Mouse (Mus musculus) limb, embryonic 12.5 days (tissue): ENCODE measurements around the gene Ccr10. TPM values are rescaled to one million over a fixed set of nuclear protein-coding genes. Genes with fewer than 3 reads are reported as not detected.

Experiments used
- ATAC-seq: fragments of 200-750 bp; cut with Nextera tagmentation; 2 replicates; pipeline ENCODE4 v1.8.0; 2017; ENCODE audit warnings: low read depth, moderate TSS enrichment; ENCODE audit not compliant: insufficient number of reproducible peaks, insufficient read depth, low FRiP score, low TSS enrichment
- H3K27ac ChIP-seq: fragments of 300-500 bp; sonication (generic); 2 replicates; pipeline ENCODE4 v1.5.1; 2016; ENCODE audit warnings: mild to moderate bottlenecking, moderate library complexity
- H3K27me3 ChIP-seq: fragments of 300-500 bp; sonication (generic); 2 replicates; pipeline ENCODE4 v1.6.1; 2016; ENCODE audit warnings: mild to moderate bottlenecking, moderate library complexity
- H3K36me3 ChIP-seq: fragments of 300-500 bp; sonication (generic); 2 replicates; pipeline ENCODE4 v1.6.1; 2016; ENCODE audit warnings: mild to moderate bottlenecking, moderate library complexity
- H3K4me1 ChIP-seq: fragments of 300-500 bp; sonication (generic); replicated peaks from 2 replicates; pipeline ENCODE4 v1.6.1; 2016
- H3K4me2 ChIP-seq: fragments of 300-500 bp; sonication (generic); 2 replicates; pipeline ENCODE4 v1.6.1; 2016; ENCODE audit warnings: mild to moderate bottlenecking, moderate library complexity
- H3K4me3 ChIP-seq: fragments of 300-500 bp; sonication (generic); replicated peaks from 2 replicates; pipeline ENCODE4 v1.5.1; 2016; ENCODE audit warnings: mild to moderate bottlenecking
- H3K9ac ChIP-seq: fragments of 300-500 bp; sonication (generic); replicated peaks from 2 replicates; pipeline ENCODE4 v1.6.1; 2016; ENCODE audit warnings: mild to moderate bottlenecking, moderate library complexity
- H3K9me3 ChIP-seq: fragments of 300-500 bp; sonication (generic); 2 replicates; pipeline ENCODE4 v1.6.1; 2016; ENCODE audit warnings: mild to moderate bottlenecking, moderate library complexity
- WGBS: fragments of 180-500 bp; shearing (Covaris S2); methylation state at CpG from one replicate; pipeline ENCODE4 v1.1.7; 2016; 5-methylcytosine and 5-hydroxymethylcytosine counted together
- polyA plus RNA-seq: library from polyadenylated mRNA; unstranded; fragments of >200 nt; fragmentation: Nextera tagmentation; extraction: Ambion mirVana; gene quantifications from 2 replicates; pipeline ENCODE4 v1.2.1, GENCODE M21; 2016

Ccr10 gene
- polyA plus RNA-seq, 1 experiment from 2014 or later, result not detected

DNA sequence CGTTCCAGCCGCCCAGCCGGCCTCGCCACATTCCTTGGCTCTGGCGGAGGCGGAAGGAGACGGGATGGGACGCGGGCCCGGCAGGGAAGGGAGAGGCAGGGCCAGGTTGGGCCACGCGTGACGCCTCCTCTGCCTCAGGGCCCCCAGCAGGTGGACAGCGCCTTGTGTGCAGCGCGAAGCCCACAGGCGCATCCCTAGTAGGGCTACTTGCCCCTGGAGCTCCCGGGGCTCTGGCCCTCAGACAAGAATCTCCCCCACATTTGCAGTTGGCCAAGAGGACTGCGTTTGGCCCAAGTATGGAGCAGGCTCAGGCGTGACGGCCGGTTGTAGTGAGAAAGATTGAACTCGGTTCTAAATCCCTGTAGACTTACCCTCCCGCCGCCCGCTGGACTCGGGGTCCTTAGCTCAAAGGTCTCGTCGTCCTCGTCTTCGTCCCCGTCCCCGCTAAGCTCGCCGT is 4.9 kb downstream of the Ccr10 start, which contains the start of gene Cntnap1:
Gene Cntnap1 (plus strand): TSS at position 170 of the 457 bp plus-strand sequence.
- no peak for ATAC-seq
- peaks cover 52% of the 10 kb centered on the region for H3K4me1 ChIP-seq
- under 1% methylated on average over 35 of the region's 35 CpGs for WGBS
- H3K4me2 ChIP-seq, result peak within 1 kb of the TSS; percentile 84
- H3K4me3 ChIP-seq, result peak within 1 kb of the TSS; percentile 66
- H3K36me3 ChIP-seq, result peaks cover 6% of the 10 kb centered on the region; the same call in 1 of the 2 replicates
- H3K9me3 ChIP-seq, result no peaks in the 10 kb centered on the region
- peak within 1 kb of the TSS; percentile 67 for H3K9ac ChIP-seq
- H3K27ac ChIP-seq, result no peak within 1 kb of the TSS
- peaks cover 87% of the 10 kb centered on the region for H3K27me3 ChIP-seq

DNA sequence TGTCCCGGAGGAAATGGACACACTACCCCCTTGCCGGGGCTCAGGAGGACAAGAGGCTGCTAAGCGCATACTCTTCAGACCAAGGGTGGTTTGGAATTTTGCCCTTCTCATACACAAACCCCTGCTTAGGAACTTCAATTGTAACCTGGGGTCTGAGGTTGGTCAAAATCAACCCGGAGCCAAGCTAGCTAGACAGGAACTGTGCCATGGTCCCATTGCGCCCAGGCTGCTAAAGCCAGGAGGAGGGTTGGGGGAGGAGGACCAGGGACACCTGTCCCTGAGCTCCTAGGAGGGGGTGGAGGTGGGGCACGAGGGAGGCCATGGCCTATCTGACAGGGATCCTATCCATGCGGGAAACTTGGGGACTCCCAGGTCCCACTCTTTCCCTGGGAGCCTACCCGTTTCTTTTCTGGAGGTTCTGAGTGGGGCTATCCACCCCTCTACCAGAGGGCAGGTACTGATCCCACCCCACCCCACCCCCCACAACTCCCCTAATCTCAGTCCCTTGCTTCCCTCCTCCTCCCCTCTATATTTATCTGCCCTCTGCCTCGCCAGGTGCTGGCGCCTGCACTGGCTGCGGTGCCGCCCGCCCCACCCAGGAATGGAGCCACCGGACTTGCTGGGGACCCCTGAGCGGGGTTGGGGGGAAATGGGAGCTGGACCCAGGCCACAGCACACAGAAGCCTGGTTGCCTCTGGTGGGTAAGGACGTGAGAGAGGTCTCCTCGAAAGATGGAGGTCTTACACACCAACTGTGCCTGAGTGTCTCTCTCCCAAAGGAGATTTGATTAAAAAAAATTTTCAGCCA is 5.7 kb downstream of the Ccr10 start:
- H3K27ac ChIP-seq, result no peak overlapping the region
- H3K4me3 ChIP-seq, result peak overlapping the region; percentile 66
- H3K4me2 ChIP-seq, result peak overlapping the region; percentile 84
- H3K36me3 ChIP-seq, result peaks cover 6% of the 10 kb centered on the region; the same call in 1 of the 2 replicates
- WGBS, result 14% methylated on average over 17 of the region's 17 CpGs
- ATAC-seq, result no peak
- H3K9me3 ChIP-seq, result no peaks in the 10 kb centered on the region
- H3K9ac ChIP-seq, result 0 out of 2 replicates have a peak overlapping the region, but pooled peaks have one; percentile 44
- peaks cover 87% of the 10 kb centered on the region for H3K27me3 ChIP-seq
- H3K4me1 ChIP-seq, result peaks cover 50% of the 10 kb centered on the region

GRCm38 (mm10) chr11:101168301-101168980 is 6.8 kb downstream of the Ccr10 start:
- H3K4me2 ChIP-seq, result no peak overlapping the region
- peak overlapping the region; percentile 66; the same call in 1 of the 2 replicates for H3K4me3 ChIP-seq
- no peak for ATAC-seq
- H3K9ac ChIP-seq, result no peak overlapping the region
- H3K27me3 ChIP-seq, result peaks cover 87% of the 10 kb centered on the region
- H3K27ac ChIP-seq, result no peak overlapping the region
- 67% methylated on average over 18 of the region's 18 CpGs for WGBS
- no peaks in the 10 kb centered on the region for H3K9me3 ChIP-seq
- H3K36me3 ChIP-seq, result peaks cover 9% of the 10 kb centered on the region; the same call in 1 of the 2 replicates
- peaks cover 50% of the 10 kb centered on the region for H3K4me1 ChIP-seq

- Histone ChIP-seq H3K4me3 (no peak overlapping the region), H3K9me3 (no peaks in the 10 kb centered on the region), H3K4me1 (peaks cover 46% of the 10 kb centered on the region), H3K27ac (no peak overlapping the region), H3K36me3 (peaks cover 9% of the 10 kb centered on the region; the same call in 1 of the 2 replicates), H3K4me2 (no peak overlapping the region), H3K27me3 (peaks cover 87% of the 10 kb centered on the region), H3K9ac (no peak overlapping the region)
- 50% methylated on average over 8 of the region's 8 CpGs for WGBS
- ATAC-seq, result no peak
These were observed 7.3 kb downstream of the Ccr10 start for GRCm38 (mm10) chr11:101167963-101168300.

DNA sequence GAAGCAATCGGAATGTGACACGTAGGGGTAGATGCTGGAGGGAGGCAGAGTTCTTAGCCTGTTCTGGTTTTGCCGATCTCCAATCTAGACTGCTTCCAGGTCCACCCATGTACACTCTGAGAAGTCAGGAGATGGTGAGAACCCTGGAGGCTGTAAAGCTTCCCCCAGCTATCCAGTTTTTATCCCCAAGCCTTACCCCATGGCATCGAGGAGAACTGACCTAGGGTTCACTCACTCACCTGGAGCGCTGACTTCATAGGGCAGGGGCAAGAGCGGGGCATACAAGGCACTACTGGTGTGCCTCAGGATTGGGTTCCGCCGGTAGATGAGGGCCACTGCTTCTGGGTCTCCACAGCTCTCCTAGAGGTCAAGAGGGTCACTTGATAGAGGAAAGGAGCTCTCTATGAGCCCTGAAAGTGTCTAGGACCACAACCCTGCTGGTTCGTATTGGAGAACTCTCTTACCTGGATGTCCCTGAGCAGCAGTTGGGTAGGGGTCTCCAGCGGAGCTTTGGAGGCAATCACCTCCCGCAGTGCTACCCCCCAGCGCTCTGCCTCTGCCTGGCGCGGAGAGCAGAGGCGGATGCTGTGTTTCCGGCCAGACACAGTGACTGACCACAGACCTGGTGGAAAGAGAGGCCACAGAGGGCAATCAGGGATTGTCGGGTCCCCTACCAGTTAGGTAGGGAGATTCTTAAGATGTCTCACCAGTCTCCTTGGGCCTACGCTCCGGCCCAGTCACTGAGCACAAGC is 7.9 kb downstream of the Ccr10 start:
- H3K36me3 ChIP-seq, result peaks cover 14% of the 10 kb centered on the region; the same call in 1 of the 2 replicates
- no peak overlapping the region for H3K4me2 ChIP-seq
- 42% methylated on average over 19 of the region's 19 CpGs for WGBS
- no peak overlapping the region for H3K4me3 ChIP-seq
- H3K9me3 ChIP-seq, result no peaks in the 10 kb centered on the region
- peaks cover 88% of the 10 kb centered on the region for H3K27me3 ChIP-seq
- no peak overlapping the region for H3K9ac ChIP-seq
- ATAC-seq, result no peak
- peaks cover 43% of the 10 kb centered on the region for H3K4me1 ChIP-seq
- no peak overlapping the region for H3K27ac ChIP-seq

DNA sequence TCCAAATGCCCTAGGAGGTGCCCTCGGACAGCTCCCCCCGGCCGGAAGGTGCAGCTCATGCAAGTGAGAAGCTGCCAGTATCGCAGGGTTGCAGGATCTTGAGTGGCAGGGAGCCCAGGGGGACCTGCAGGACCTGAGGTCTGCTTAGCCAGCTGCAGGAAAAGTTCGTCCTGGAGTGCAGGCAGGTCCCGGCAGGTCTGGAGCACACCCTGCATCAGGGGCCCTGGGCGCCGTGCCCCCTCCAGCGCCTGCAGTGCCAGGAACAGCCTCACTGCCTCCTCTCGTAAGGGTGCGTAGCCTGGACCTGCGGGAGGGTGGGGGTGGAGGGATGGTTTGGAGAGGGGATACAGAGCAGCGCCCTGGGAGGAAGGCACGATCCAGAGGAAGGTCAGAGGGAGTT is 8.9 kb downstream of the Ccr10 start:
- Histone ChIP-seq H3K4me2 (no peak overlapping the region), H3K4me1 (peaks cover 39% of the 10 kb centered on the region), H3K36me3 (peaks cover 18% of the 10 kb centered on the region; the same call in 1 of the 2 replicates), H3K4me3 (no peak overlapping the region), H3K9ac (no peak overlapping the region), H3K27me3 (peaks cover 96% of the 10 kb centered on the region), H3K9me3 (no peaks in the 10 kb centered on the region), H3K27ac (no peak overlapping the region)
- no peak for ATAC-seq
- WGBS, result 42% methylated on average over 14 of the region's 14 CpGs

- ATAC-seq, result no peak
- Histone ChIP-seq H3K27me3 (peaks cover 92% of the 10 kb centered on the region), H3K27ac (no peak overlapping the region), H3K4me1 (peaks cover 30% of the 10 kb centered on the region), H3K36me3 (peaks cover 20% of the 10 kb centered on the region; the same call in 1 of the 2 replicates), H3K9ac (peak overlapping the region; percentile 63; the same call in 1 of the 2 replicates), H3K9me3 (no peaks in the 10 kb centered on the region), H3K4me2 (peak overlapping the region; percentile 83), H3K4me3 (peak overlapping the region; percentile 47)
- whole genome bisulfite sequencing, result 7% methylated on average over 35 of the region's 35 CpGs
These were observed 10.3 kb downstream of the Ccr10 start for GRCm38 (mm10) chr11:101164677-101165580.

- H3K4me1 ChIP-seq, result peaks cover 24% of the 10 kb centered on the region
- H3K9ac ChIP-seq, result peak overlapping the region; percentile 63
- WGBS, result 2% methylated on average over 21 of the region's 21 CpGs
- peaks cover 20% of the 10 kb centered on the region; the same call in 1 of the 2 replicates for H3K36me3 ChIP-seq
- H3K4me3 ChIP-seq, result peak overlapping the region; percentile 47
- ATAC-seq, result no peak
- H3K27ac ChIP-seq, result no peak overlapping the region
- H3K4me2 ChIP-seq, result peak overlapping the region; percentile 83
- H3K27me3 ChIP-seq, result peaks cover 86% of the 10 kb centered on the region
- H3K9me3 ChIP-seq, result no peaks in the 10 kb centered on the region
These were observed 10.9 kb downstream of the Ccr10 start for GRCm38 (mm10) chr11:101164351-101164665.

- no peak for ATAC-seq
- peak overlapping the region; percentile 47 for H3K4me3 ChIP-seq
- H3K9me3 ChIP-seq, result no peaks in the 10 kb centered on the region
- peaks cover 20% of the 10 kb centered on the region; the same call in 1 of the 2 replicates for H3K36me3 ChIP-seq
- H3K27ac ChIP-seq, result no peak overlapping the region
- H3K4me2 ChIP-seq, result peak overlapping the region; percentile 83
- WGBS, result 4% methylated on average over 49 of the region's 49 CpGs
- peaks cover 80% of the 10 kb centered on the region for H3K27me3 ChIP-seq
- H3K9ac ChIP-seq, result peak overlapping the region; percentile 63
- H3K4me1 ChIP-seq, result peaks cover 18% of the 10 kb centered on the region
These were observed 11.5 kb downstream of the Ccr10 start for GRCm38 (mm10) chr11:101163476-101164350.
